Mouse (Mus musculus) ovary, adult 10 weeks (tissue): ENCODE measurements around the gene Tbx20. TPM values are rescaled to one million over a fixed set of nuclear protein-coding genes. Genes with fewer than 3 reads are reported as not detected.

ENCODE experiments used
- polyA plus RNA-seq: library from polyadenylated mRNA; stranded (reverse); fragments of 350-450 nt; fragmentation: Illumina TruSeq; extraction: RNeasy Lipid Tissue Mini Kit (QIAGEN cat#74804); gene quantifications from one replicate; pipeline ENCODE4 v1.2.3, GENCODE M21; 2014

Tbx20 gene
- polyA plus RNA-seq, result 0.51 TPM

DNA sequence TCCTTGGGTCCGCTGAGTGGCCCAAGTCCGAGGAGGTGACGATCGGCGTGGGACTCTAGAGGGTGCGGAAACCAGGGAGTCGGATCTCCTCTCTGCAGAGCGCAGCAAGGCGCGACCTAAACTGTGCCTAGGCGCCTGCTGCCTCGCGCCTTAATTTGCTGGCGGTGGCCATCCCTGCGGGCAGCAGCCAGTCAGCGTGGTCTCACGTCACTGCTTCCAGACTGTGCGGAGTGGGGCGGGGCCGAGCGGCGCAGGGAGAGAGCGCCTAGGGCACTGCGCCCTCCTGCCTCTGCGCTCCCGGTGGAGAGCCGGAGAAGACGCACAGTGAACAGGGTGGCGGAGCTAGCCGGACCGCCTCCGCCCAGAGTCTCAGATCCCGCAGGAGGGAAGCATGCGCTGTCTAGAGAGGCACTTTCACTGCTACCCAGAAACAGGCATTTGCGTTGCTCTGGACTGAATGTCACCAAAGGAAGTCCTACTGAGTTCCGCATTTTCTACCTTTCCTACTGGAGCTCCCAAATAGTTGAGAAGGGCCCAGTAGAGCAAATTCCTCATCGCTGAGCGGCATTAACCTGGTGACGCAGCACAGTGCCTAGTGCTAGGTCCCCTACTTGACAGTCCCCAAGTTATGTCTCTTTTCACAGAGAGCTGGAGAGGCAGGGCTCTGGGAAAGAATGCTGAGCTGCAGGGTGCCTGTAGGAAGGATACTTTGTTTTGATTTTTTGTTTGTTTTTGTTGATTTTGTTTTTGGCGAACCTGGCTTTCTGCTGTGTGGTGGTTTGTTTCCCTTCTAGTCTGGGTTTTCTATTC, at the start of gene Tbx20:
TSS of gene Tbx20 (minus strand) at position 144 of the 810 bp plus-strand sequence.

DNA sequence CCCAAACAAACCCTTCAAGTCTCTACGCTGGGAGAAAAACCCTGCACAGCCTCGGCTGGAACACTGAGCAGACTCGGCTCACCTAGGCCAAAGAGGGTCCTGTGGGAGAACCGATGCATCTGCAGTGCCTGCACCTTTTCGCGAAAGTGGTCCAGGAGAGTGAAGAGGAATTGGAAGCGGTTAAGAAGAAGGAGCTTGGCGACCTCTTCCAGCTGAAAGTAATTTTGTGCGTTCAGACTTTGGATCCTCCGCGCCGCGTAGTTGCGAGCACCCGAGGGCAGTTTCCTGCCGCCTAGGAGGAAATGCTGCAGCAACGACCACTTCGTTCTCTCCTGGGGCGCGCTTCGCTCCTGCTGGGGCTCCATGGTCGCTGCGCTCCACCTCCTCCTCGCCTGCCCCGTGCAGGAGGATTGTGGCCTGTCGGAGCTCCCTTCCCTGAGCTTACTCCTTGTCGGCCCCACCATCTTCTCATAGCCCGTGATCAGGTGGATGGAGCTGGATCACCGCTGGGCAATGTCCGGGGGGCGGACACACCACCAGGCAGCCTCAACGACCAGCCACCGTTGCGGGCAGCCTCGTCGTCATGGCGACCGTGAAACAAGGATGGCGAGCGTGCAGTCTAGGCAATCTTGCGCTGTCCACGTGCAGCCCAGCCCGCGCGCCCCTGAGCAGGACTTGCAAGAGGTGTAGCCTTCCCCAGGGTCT, 78.3 kb downstream of the Tbx20 start, which contains the start of gene Dpy19l2:
TSS of gene Dpy19l2 (minus strand) at position 594 of the 705 bp plus-strand sequence.

Other genes starting within 250 kb of the Tbx20 start
- not detected for gene Cypt4, start 149.1 kb downstream of the Tbx20 start, polyA plus RNA-seq
- gene Dpy19l2, start 78.0 kb downstream of the Tbx20 start, polyA plus RNA-seq, result 0.29 TPM